Mouse (Mus musculus) embryonic fibroblast, embryonic 13.5 days (primary cell): ENCODE measurements around the gene Amz2.

Experiments used
- CTCF ChIP-seq: IDR thresholded peaks from 2 replicates; pipeline ENCODE4 v1.5.1; 2011; ENCODE audit warnings: mild to moderate bottlenecking, control low read depth, low read length, moderate library complexity, borderline replicate concordance; ENCODE audit not compliant: insufficient read depth
- POLR2A ChIP-seq: IDR thresholded peaks from 2 replicates; pipeline ENCODE4 v1.6.1; 2011; ENCODE audit warnings: low read depth, mild to moderate bottlenecking, control low read depth, low read length, moderate library complexity

DNA sequence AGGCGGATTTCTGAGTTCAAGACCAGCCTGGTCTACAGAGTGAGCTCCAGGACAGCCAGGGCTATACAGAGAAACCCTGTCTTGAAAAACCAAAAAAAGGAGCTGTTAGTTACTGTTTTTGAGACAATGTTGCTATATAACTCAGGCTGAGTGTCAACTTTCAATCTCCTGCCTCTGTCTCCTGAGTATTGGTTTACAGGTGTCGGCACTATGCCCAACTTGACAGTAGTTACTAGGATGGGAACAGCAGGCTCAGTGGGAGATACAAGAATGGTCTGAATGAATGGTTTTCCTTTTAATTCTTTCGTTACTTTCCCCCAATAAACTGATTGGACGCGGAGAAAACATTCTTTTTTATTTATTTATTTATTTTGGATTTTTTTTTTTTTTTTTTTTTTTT is 1.6 kb downstream of the Amz2 start:
- no peak for TF ChIP-seq CTCF
- no peak for TF ChIP-seq POLR2A
